Mouse (Mus musculus) NIH3T3 (cell line): ENCODE measurements at regions not wholly inside any gene's neighbourhood (a gene's known extent, or its start where the extent isn't known, plus 50 kb on each side); places are given as distances from the start of the nearest gene placed in this dataset.

Experiments
- DNase-seq: peaks from one replicate; pipeline ENCODE4 v3.0.0-alpha.2; 2012; ENCODE audit warnings: low read depth

DNA sequence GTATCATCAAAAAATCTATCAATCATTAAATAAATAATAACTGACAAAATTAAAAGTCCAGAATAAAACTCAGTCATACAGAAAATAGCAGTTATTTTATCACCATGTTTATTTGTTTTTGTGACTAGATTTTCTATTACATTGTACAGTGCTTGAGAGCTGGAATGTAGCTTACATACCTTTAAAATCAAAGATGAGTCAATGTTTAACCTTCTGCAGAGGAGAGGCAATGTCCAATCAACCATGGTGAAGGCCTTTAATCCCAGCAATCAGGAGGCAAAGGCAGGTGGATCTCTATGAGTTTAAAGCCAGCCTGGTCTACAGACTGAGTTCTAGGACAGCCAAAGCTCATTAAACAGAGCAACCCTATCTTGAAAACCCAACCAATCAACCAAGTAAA lies 131.1 kb downstream of the Gm9733 start:
- DNase-seq = no peak

- no peak for DNase-seq
These were observed 129.3 kb downstream of the Gm9733 start for GRCm38 (mm10) chr3:15202760-15203159.

DNA sequence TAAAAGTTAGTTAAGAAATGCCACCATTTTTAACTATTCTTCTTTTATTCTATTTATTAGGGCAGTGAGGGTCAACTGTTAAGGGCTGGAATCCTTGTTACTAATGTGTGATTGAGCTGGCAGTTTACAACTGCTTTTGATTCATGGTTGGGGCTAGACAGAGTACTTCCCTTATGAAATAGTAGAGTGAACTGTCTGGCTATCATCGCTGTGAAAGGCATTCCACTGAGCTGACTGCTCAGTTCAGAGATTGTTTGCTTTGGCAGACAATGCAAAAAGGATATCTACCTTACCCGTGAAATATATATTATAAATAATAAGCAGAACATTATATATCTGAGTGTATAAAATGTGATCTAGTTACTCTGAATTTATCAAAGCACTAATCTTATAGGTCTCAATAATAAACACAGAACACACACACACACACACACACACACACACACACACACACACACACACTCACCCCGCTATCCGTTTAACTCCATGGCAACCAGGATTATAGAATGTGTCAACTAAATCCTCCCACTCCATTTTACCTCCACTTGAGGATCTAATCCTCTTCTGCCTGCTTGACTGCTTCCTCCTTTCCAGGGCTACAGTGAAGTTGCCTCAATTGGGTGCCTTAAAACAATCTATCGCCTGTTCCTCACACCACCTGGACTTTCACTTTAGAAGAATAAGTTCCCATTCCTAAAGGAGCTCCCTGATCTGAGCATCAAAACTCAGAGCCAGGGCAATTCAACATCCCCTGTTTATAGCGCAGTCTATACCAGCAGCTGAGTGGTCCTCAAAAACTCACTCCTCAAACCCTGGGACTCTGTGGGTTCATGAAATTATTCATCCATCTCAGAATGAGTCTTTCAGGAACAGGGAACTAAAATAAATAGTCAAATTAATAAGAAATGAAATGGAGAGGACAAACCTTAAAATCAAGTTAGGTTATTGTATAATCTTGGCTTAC lies 126.6 kb downstream of the Gm9733 start:
- no peak for DNase-seq

- no peak for DNase-seq
These were observed 119.7 kb downstream of the Gm9733 start for GRCm38 (mm10) chr3:15212357-15212756.

GRCm38 (mm10) chr3:15217591-15217990 lies 114.5 kb downstream of the Gm9733 start:
- no peak for DNase-seq

DNA sequence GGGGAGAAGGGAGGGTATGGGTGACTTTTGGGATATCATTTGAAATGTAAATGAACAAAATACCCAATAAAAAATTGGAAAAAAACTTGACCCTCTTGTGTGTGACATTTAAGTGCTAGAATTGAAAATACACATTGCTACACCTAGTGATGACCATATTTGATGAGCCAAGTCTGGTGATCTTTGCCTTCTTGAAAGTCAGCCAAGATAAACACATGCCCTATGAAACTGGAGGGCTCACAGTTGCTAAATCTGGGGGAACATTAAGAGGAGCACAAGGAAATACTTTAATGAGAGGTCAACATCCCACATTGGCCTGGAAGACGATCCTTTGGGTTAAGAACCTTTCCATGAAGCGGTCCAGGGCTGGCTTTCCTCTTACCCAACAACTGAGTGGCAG lies 112.8 kb downstream of the Gm9733 start:
- DNase-seq = no peak

- no peak for DNase-seq
These were observed 108.8 kb downstream of the Gm9733 start for GRCm38 (mm10) chr3:15223266-15223665.

DNA sequence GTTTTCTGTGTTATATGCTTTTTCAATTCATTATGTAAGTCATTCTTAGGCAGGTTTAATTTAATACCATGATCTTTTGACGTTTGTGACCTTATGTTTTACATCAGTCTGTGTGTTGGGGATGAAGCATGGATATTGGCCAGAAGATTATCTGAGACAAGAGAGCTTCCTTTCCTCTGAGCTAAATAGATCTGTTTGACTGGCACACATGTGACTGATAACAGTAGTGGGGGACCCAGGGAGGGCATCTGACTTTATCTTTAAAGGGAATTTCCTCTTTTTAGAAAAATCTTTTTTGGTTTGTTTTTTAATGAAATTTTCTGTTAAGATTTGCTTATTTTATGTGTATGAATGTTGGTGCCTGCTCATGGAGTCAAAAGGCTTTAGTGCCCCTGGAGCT lies 107.7 kb downstream of the Gm9733 start:
- DNase-seq = no peak

GRCm38 (mm10) chr3:15228641-15229040 lies 103.5 kb downstream of the Gm9733 start:
- DNase-seq = no peak

- no peak for DNase-seq
These were observed 101.9 kb downstream of the Gm9733 start for GRCm38 (mm10) chr3:15230204-15230603.

GRCm38 (mm10) chr3:15231433-15231832 lies 100.7 kb downstream of the Gm9733 start:
- DNase-seq = no peak

GRCm38 (mm10) chr3:15237817-15238432 lies 94.2 kb downstream of the Gm9733 start:
- no peak for DNase-seq

DNA sequence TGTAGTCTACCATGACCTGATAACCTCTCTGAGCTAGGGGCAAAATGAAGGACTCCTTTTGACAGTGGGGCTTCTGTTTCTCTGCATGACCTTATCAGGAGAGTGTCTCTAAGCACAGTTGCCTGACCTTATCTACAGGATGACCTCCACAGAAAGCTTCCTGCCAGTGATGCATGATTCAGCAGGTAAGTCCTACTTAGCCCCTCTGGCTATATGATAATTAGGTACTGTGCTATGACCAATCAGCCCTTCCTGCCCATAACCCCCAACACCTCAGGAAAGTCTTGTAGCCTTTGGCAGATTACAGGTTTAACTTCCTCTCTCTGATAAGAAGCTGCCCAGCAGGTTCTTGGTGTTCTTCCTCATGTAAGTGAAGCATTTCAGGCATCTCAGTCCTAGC lies 89.7 kb downstream of the Gm9733 start:
- no peak for DNase-seq

DNA sequence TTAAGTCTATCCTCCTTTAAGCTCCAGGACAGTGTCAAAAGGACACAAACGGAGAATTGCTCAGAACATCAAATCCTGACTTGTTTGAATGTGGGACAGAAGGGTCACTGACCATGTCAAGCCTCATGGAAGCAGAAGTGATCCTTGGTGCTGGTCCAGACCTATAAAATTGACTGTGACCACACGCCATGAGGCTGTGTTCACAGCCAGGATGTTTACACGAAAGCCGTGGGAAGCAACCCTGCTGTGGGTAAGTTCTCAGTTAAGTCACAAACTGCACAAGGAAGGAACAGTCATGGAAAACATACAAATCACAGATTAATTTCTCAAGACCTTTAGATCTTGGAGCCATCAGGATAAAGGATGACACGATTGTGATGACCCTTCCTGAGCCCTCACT lies 88.5 kb downstream of the Gm9733 start:
- no peak for DNase-seq

- peak; percentile 68 for DNase-seq
These were observed 87.1 kb downstream of the Gm9733 start for GRCm38 (mm10) chr3:15244999-15245398.
